Mouse (Mus musculus) yolk sac, embryonic 10.5 days (tissue): ENCODE results near the gene Gm14226.
"Not testable (repeated sequence)": the region's sequence is repeated elsewhere in the genome, so short reads cannot be mapped to it uniquely, and the experiment has no call there.

Experiments
- DNase-seq: peaks from one replicate; pipeline ENCODE4 v3.0.0-alpha.2; 2017; ENCODE audit warnings: low spot score

The Gm14226 gene

GRCm38 (mm10) chr2:155047452-155048178 is 29.5 kb downstream of the Gm14226 start:
- DNase-seq = no peak

GRCm38 (mm10) chr2:155050108-155050503 is 32.0 kb downstream of the Gm14226 start:
- no peak for DNase-seq

GRCm38 (mm10) chr2:155050504-155051236 is 32.6 kb downstream of the Gm14226 start:
- DNase-seq = peak; percentile 96

- DNase-seq = peak; percentile 42
Observed at GRCm38 (mm10) chr2:155051622-155052351, 33.7 kb downstream of the Gm14226 start.

- no peak for DNase-seq
Observed at GRCm38 (mm10) chr2:155052681-155053080, 34.6 kb downstream of the Gm14226 start.

- DNase-seq = not testable (repeated sequence)
Observed at GRCm38 (mm10) chr2:155053512-155053911, 35.4 kb downstream of the Gm14226 start.

- DNase-seq = no peak
Observed at GRCm38 (mm10) chr2:155054672-155055071, 36.6 kb downstream of the Gm14226 start.

- DNase-seq = peak; percentile 74
Observed at GRCm38 (mm10) chr2:155056076-155056578, 38.1 kb downstream of the Gm14226 start.

GRCm38 (mm10) chr2:155057361-155057760 is 39.3 kb downstream of the Gm14226 start:
- DNase-seq = no peak

- DNase-seq = no peak
Observed at GRCm38 (mm10) chr2:155071027-155071426, 53.0 kb downstream of the Gm14226 start.

GRCm38 (mm10) chr2:155072353-155073145 is 54.5 kb downstream of the Gm14226 start:
- no peak for DNase-seq

GRCm38 (mm10) chr2:155073347-155073746 is 55.3 kb downstream of the Gm14226 start:
- no peak for DNase-seq

GRCm38 (mm10) chr2:155073978-155074765 is 56.1 kb downstream of the Gm14226 start, which contains the start of gene Ahcy:
Ahcy (minus strand) TSS chr2:155074497.
- DNase-seq = peak; percentile 96

- DNase-seq = no peak
Observed at GRCm38 (mm10) chr2:155074766-155075330, 56.8 kb downstream of the Gm14226 start.

GRCm38 (mm10) chr2:155075649-155076048 is 57.6 kb downstream of the Gm14226 start:
- DNase-seq = no peak
